Mouse (Mus musculus): ENCODE data around the gene Psap.

Gene Psap

GRCm38 (mm10) chr10:60263351-60263750 is 14.1 kb upstream of the Psap start:
- DNase-seq (ENCODE audit: low spot score), result no peak

DNA sequence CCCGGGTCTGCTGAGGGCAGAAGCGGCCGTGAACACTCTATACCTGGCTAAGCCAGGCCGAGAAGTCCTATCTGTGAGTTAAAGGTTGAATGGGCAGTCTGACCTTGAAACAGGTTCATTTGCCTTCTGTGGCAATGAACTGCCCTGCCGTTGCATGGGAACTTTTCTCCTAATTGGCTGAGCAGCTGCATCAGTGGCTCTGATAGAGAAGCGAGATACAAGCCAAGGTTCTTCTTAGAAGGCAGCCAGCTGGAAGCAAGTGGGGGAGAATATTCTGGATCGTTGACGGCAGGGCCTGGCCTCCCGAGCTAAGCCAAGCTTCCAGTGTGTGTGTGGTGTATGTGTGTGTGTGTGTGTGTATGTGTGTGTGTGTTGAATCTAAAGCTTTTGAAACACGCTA is 12.2 kb upstream of the Psap start:
- DNase-seq (ENCODE audit: low spot score), result no peak

- no peak for DNase-seq (ENCODE audit: low spot score)
These were observed 10.5 kb upstream of the Psap start for GRCm38 (mm10) chr10:60266842-60267401.

DNA sequence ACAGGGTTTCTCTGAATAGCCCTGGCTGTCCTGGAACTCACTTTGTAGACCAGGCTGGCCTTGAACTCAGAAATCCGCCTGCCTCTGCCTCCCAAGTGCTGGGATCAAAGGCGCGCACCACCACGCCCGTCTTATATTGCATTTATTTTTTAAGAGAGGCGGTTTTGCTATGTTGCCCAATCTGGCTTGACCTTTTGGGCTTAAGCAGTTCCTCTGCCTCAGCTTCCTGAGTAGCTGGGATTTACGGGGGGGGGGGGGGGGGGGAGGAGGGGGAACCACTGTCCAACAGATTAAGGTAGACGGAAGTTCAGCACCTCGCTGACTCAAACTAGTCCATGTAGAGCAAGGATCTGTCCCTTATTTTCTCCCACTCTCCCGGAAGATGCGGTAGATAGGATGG is 8.7 kb upstream of the Psap start:
- DNase-seq (ENCODE audit: low spot score), result no peak

DNA sequence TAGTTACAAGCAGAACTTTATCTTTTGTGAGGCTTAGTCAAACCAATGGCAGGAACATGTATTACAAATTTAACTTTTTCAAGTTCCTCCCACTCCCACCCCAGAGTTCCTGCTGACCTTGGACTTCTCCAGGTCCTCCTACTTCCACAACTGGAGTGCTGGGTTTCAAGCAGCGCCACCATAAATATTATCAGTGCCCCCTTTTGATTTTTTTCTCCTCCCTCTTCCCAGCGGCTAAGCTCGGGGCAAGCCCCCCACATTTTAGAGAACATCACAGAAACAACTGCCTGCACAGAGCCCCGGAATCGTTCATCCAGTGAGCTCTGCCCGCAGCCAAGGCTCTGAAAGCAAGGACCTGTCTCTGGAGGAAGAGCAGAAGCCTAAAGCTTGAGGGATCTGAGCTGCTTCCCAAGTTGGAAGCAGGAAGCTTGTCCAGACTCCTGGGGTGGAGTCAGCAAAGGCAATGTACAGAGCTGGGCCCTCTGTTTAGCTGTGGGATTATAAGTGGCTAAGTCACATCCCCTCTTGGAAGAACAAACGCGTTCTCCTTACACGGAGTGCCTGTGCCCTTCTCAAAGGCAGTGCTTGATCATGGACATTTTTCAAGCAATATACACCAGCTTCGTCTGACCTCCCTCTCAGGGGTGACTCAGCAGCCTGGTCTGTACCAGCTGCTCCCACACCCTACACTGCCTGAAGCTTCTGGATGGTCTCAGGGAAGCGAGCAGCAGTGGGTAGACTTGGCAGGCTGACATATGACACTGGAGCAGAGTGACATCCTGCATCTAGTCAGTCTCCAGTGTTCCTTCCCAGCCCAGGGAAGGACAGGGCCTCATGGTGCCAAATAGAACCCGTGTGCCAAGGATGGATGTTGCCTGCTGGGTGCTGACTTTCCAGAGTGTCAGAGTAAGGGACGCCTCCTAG is 8.0 kb upstream of the Psap start:
- DNase-seq (ENCODE audit: low spot score), result no peak

GRCm38 (mm10) chr10:60271015-60271414 is 6.4 kb upstream of the Psap start:
- no peak for DNase-seq (ENCODE audit: low spot score)

- DNase-seq (ENCODE audit: low spot score), result no peak
These were observed 5.2 kb upstream of the Psap start for GRCm38 (mm10) chr10:60272241-60272640.

GRCm38 (mm10) chr10:60273382-60273781 is 4.0 kb upstream of the Psap start:
- DNase-seq (ENCODE audit: low spot score), result no peak

DNA sequence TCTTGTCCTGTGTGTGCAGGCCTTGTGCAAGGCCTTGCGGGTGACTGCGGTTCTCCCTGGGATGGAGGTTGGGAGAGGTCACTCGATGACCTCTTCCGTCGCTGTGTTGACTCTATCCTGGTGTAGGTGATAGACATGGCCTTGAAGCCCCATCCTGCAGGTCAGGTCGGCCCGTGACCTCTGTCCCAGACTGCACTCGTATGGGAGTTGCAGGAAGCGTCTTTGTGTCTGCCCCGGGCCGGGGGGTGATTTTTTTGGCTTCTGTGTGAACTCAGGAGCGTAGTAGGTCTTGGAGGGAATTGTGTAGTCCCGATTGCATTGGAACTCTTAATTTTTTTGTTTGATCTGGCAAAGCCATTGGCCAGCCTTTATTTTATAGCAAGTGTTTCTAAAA is 576 bp downstream of the Psap start:
- DNase-seq (ENCODE audit: low spot score), result no peak

DNA sequence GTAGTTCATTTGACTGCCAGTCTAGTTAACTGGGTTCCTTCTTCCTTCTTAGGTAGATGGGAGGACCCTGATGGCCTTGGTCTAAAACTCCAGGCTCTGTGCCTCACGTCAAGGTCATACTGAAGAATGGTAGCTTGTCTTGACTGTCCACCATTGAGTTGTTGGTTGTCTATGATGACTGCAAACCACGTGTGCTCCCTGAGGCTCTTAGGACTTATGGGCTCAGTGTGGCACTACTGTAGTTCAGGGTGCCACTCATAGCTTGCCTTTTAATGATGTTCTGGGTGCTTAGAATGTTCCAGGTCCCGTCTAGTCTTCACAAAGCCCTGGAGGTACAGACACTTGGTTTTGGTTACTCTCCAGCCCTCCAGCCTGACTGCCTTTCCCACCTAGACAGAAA is 1.4 kb downstream of the Psap start:
- no peak for DNase-seq (ENCODE audit: low spot score)

GRCm38 (mm10) chr10:60279290-60279940 is 2.0 kb downstream of the Psap start:
- DNase-seq (ENCODE audit: low spot score), result no peak

GRCm38 (mm10) chr10:60279941-60280301 is 2.5 kb downstream of the Psap start:
- DNase-seq (ENCODE audit: low spot score), result no peak

DNA sequence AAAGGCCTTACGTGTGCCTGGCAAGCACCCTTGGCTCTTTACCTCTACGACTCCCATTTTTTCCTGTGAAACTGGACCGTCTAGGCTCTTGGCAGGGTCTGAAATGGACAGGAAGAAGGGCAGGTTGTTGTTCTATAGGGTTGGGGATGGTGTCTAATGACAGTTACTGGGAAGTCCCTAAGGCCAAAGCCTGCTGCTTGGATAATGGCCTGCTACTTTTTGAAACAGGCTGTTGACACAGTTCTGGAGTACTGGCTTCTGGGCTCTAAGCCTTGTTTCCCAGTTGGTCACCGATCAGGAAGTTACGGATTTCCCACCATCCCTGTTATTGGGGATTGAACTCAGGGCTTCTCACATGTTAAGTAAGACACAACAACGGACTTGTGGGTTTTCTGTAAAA is 2.9 kb downstream of the Psap start:
- no peak for DNase-seq (ENCODE audit: low spot score)

DNA sequence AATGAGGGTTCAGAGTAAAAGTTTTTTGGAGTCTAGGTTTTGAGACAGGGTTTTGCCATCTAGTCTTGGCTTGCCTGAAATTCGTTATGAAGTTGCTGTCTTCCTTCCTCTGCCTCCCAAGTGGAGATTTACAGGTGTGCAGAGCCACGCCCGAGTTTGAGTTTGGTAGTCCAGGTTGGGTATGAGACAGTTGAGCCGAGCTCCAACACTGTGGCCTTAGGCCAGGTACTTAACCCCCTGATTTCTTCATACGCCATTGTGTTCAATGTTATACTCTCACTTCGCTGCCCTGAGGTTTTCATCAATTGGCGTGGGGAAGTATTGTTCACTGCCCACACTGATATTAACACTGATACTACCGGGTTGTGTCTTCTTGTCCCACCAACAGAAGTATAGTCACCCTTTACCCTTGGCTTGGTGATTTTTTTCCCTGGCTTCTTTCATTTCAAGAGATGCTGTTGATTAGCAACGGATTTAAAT is 4.2 kb downstream of the Psap start:
- no peak for DNase-seq (ENCODE audit: low spot score)

DNA sequence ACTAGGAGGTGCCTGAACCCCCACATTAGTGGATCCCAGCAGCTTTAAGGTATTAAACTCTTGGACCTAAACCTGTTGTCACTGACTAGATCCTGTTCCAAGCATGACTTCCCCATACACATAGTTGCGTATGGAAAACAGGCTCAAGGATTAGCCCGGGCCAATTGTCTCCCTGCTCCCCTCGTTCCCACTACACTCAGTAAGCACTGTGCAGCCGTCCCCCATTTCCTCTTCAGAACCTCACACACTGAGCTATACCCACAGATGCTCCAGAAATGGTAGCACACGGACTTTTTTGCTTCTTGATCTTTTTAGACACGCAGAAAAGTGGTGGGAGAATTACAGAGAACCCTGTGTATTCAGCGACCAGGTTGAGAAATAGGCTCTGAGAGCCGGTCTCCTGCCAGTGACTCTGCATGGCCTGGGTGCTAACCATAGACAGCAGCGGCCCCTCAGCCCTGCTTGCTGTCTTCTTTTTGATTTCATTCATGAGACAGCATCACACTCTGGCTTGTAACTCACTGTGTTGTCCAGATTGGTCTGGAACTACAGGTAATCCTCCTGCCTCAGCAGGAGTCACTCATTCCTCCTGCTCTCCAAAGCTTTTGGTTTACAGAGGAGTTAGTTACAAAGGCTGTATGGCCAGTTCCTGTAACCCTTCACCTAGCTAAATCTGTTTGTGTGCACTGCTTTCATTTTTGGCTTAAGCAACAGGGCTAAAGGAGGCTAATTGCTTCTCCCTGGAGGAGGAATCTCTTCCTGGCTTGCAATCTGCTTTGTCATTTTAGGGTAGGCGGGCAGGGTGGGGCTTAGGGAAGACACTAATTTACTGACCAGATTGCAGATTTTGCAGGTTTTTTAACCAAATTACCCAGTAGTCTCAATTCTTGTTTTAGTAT is 4.9 kb downstream of the Psap start:
- no peak for DNase-seq (ENCODE audit: low spot score)

- no peak for DNase-seq (ENCODE audit: low spot score)
These were observed 6.8 kb downstream of the Psap start for GRCm38 (mm10) chr10:60284248-60284647.

GRCm38 (mm10) chr10:60284676-60285111 is 7.3 kb downstream of the Psap start:
- no peak for DNase-seq (ENCODE audit: low spot score)

DNA sequence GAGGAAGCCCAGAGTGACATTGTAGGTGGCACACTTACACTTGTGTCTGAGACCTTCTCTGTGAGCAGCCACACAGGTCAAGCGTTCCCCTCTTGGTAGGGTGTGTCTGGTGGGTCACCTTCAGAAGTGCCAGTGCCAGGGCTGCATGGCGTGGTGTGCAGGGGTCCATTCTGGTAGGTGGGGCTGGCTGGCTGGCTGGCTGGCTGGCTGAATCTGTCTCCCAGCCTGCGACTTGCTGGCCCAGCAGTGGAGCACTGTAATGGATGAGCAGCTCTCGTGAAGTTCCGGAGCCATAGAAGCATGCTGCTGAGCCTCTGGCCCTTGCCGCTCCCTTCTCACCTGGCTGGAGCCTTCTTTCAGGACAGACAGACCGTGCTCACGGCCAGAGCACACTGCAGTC is 7.8 kb downstream of the Psap start:
- no peak for DNase-seq (ENCODE audit: low spot score)

DNA sequence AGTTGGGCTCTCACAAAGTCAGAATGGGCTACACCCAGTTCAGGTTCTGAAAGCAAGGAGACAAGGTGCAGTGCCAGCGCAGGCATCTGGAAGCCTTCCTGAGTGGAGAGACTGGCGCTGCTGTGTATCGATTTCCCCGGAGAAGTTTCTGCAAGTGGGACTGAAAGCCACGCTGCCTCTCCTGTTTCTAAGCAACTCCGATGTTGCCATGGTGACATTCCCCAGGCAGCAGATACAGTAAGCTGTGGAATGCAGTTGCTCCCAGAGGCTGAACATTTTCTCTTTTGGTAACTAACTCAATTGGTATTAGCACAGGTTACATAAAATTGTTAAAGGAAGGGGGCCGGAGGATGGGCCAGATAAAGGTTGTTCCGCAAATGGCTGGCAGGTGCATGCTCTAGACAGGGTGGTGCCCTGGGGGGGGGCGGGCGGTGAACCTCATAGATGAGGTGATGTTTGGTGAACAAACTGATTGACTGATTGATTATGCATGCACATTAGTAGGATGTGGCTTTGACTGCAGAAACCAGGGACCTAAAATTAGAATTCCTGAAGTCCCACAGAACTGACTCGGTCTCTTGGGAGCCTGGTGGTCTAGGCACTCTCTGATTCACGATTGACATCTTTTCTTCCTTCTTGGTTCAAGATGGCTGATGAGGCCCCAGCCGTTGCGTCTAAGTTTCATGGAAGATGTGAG is 8.4 kb downstream of the Psap start:
- no peak for DNase-seq (ENCODE audit: low spot score)

- DNase-seq (ENCODE audit: low spot score), result no peak
These were observed 9.1 kb downstream of the Psap start for GRCm38 (mm10) chr10:60286546-60286945.

- no peak for DNase-seq (ENCODE audit: low spot score)
These were observed 9.7 kb downstream of the Psap start for GRCm38 (mm10) chr10:60287161-60287560.

All from layer of hippocampus, adult 9-10 months (tissue).